Mouse (Mus musculus) heart, postnatal 0 days (tissue): ENCODE results near the gene Memo1. TPM values are rescaled to one million over a fixed set of nuclear protein-coding genes. Genes with fewer than 3 reads are reported as not detected.

Experiments used
- ATAC-seq: fragments of 200-750 bp; cut with Nextera tagmentation; 2 replicates; pipeline ENCODE4 v1.8.0; 2017; ENCODE audit warnings: low read depth, moderate number of reproducible peaks, moderate library complexity; ENCODE audit not compliant: insufficient read depth
- DNase-seq: peaks from one replicate; pipeline ENCODE4 v3.0.0-alpha.2; 2016; ENCODE audit warnings: low spot score
- H3K27ac ChIP-seq: fragments of 300-500 bp; sonication (generic); 2 replicates; pipeline ENCODE4 v1.5.1; 2014; ENCODE audit warnings: low read depth, mild to moderate bottlenecking
- H3K27me3 ChIP-seq: fragments of 300-500 bp; sonication (generic); 2 replicates; pipeline ENCODE4 v1.6.1; 2014; ENCODE audit warnings: low read length, mixed read lengths; ENCODE audit not compliant: control insufficient read depth, insufficient read depth
- H3K36me3 ChIP-seq: fragments of 300-500 bp; sonication (generic); replicated peaks from 2 replicates; pipeline ENCODE4 v1.6.1; 2014; ENCODE audit warnings: low read length, mixed read lengths; ENCODE audit not compliant: control insufficient read depth, insufficient read depth
- H3K4me1 ChIP-seq: fragments of 300-500 bp; sonication (generic); 2 replicates; pipeline ENCODE4 v1.6.1; 2014; ENCODE audit warnings: antibody characterized with exemption; ENCODE audit not compliant: control insufficient read depth, insufficient read depth
- H3K4me2 ChIP-seq: fragments of 300-500 bp; sonication (generic); 2 replicates; pipeline ENCODE4 v1.6.1; 2014; ENCODE audit warnings: low read depth, mild to moderate bottlenecking, low read length, moderate library complexity
- H3K4me3 ChIP-seq: fragments of 300-500 bp; sonication (generic); 2 replicates; pipeline ENCODE4 v1.5.1; 2014; ENCODE audit warnings: low read depth, low read length
- H3K9ac ChIP-seq: fragments of 300-500 bp; sonication (generic); replicated peaks from 2 replicates; pipeline ENCODE4 v1.6.1; 2014; ENCODE audit warnings: low read depth, low read length, mixed read lengths
- H3K9me3 ChIP-seq: fragments of 300-500 bp; sonication (generic); replicated peaks from 2 replicates; pipeline ENCODE4 v1.6.1; 2016; ENCODE audit warnings: low read length; ENCODE audit not compliant: control insufficient read depth
- CTCF ChIP-seq: IDR thresholded peaks from 2 replicates; pipeline ENCODE4 v1.5.1; 2016; ENCODE audit warnings: antibody characterized with exemption, control low read depth, low read depth
- EP300 ChIP-seq: IDR thresholded peaks from 2 replicates; pipeline ENCODE4 v1.6.1; 2016; ENCODE audit warnings: antibody characterized with exemption, low read depth
- WGBS: fragments of 180-500 bp; shearing (Covaris S2); extraction: QIAGEN DNeasy Blood & Tissue Kit; methylation state at CpG from one replicate; pipeline ENCODE4 v1.1.7; 2014; 5-methylcytosine and 5-hydroxymethylcytosine counted together
- polyA plus RNA-seq: library from polyadenylated mRNA; unstranded; fragments of >200 nt; fragmentation: Nextera tagmentation; extraction: Ambion mirVana; gene quantifications from 2 replicates; pipeline ENCODE4 v1.2.1, GENCODE M21; 2015
- total RNA-seq: library from RNA; depleted of rRNA; stranded (reverse); fragments of >200 nt; gene quantifications from 2 replicates; pipeline ENCODE4 v1.2.3, GENCODE M21; 2014; ENCODE audit warnings: low replicate concordance

The Memo1 gene
- total and polyA plus RNA-seq, 2 experiments from 2014 or later = 68.8 to 128 TPM

GRCm38 (mm10) chr17:74286140-74286730, 9.1 kb downstream of the Memo1 start:
- no peak for TF ChIP-seq EP300
- no peak for TF ChIP-seq CTCF
- Histone ChIP-seq H3K9me3 (no peaks in the 10 kb centered on the region), H3K4me3 (no peak overlapping the region), H3K27ac (no peak overlapping the region), H3K36me3 (no peaks in the 10 kb centered on the region), H3K9ac (no peak overlapping the region), H3K4me2 (no peak overlapping the region), H3K4me1 (peaks cover 3% of the 10 kb centered on the region; the same call in 1 of the 2 replicates), H3K27me3 (no peaks in the 10 kb centered on the region)
- WGBS = 67% methylated on average over 4 of the region's 4 CpGs
- DNase-seq = no peak
- no peak for ATAC-seq

GRCm38 (mm10) chr17:74285730-74286129, 9.6 kb downstream of the Memo1 start:
- 69% methylated on average over 2 of the region's 2 CpGs for WGBS
- no peak overlapping the region for H3K27ac ChIP-seq
- DNase-seq (no peak), ATAC-seq (no peak)
- no peaks in the 10 kb centered on the region for H3K36me3 ChIP-seq
- peaks cover 3% of the 10 kb centered on the region; the same call in 1 of the 2 replicates for H3K4me1 ChIP-seq
- no peak overlapping the region for H3K9ac ChIP-seq
- H3K9me3 ChIP-seq = no peaks in the 10 kb centered on the region
- H3K4me3 ChIP-seq = no peak overlapping the region
- no peak overlapping the region for H3K4me2 ChIP-seq
- no peak for TF ChIP-seq EP300
- TF ChIP-seq CTCF = no peak
- H3K27me3 ChIP-seq = no peaks in the 10 kb centered on the region

GRCm38 (mm10) chr17:74284397-74285115, 10.8 kb downstream of the Memo1 start:
- Histone ChIP-seq H3K4me2 (no peak overlapping the region), H3K9me3 (no peaks in the 10 kb centered on the region), H3K36me3 (no peaks in the 10 kb centered on the region), H3K27me3 (no peaks in the 10 kb centered on the region), H3K9ac (no peak overlapping the region), H3K27ac (no peak overlapping the region), H3K4me3 (no peak overlapping the region), H3K4me1 (peaks cover 3% of the 10 kb centered on the region)
- DNase-seq (no peak), ATAC-seq (no peak)
- TF ChIP-seq CTCF (no peak), EP300 (no peak)
- 53% methylated on average over 2 of the region's 2 CpGs for WGBS

- Histone ChIP-seq H3K4me3 (no peak overlapping the region), H3K27ac (no peak overlapping the region), H3K4me2 (no peak overlapping the region), H3K27me3 (no peaks in the 10 kb centered on the region), H3K36me3 (no peaks in the 10 kb centered on the region), H3K9ac (no peak overlapping the region), H3K9me3 (no peaks in the 10 kb centered on the region), H3K4me1 (peaks cover 3% of the 10 kb centered on the region; the same call in 1 of the 2 replicates)
- TF ChIP-seq CTCF (no peak), EP300 (no peak)
- no peak for DNase-seq
- ATAC-seq = no peak
- 89% methylated on average over 3 of the region's 3 CpGs for WGBS
Observed at GRCm38 (mm10) chr17:74282024-74282423, 13.3 kb downstream of the Memo1 start.

- TF ChIP-seq CTCF (no peak), EP300 (no peak)
- ATAC-seq = no peak
- H3K36me3 ChIP-seq = no peaks in the 10 kb centered on the region
- H3K27me3 ChIP-seq = no peaks in the 10 kb centered on the region
- H3K4me3 ChIP-seq = no peak overlapping the region
- no peaks in the 10 kb centered on the region for H3K9me3 ChIP-seq
- H3K4me2 ChIP-seq = no peak overlapping the region
- no peak overlapping the region for H3K27ac ChIP-seq
- 84% methylated on average over 8 of the region's 8 CpGs for WGBS
- DNase-seq = no peak
- H3K4me1 ChIP-seq = peaks cover 3% of the 10 kb centered on the region; the same call in 1 of the 2 replicates
- H3K9ac ChIP-seq = no peak overlapping the region
Observed at GRCm38 (mm10) chr17:74278966-74279869, 16.1 kb downstream of the Memo1 start.
